Mouse (Mus musculus) mature B cell (primary cell): ENCODE data around the gene Pnpla6.

Experiments
- in situ Hi-C: fragments of 300-500 bp; cut with MboI; formaldehyde crosslinking; loops from 2 replicates; pipeline ENCODE4 v1.14.3; 2019

Gene Pnpla6

DNA sequence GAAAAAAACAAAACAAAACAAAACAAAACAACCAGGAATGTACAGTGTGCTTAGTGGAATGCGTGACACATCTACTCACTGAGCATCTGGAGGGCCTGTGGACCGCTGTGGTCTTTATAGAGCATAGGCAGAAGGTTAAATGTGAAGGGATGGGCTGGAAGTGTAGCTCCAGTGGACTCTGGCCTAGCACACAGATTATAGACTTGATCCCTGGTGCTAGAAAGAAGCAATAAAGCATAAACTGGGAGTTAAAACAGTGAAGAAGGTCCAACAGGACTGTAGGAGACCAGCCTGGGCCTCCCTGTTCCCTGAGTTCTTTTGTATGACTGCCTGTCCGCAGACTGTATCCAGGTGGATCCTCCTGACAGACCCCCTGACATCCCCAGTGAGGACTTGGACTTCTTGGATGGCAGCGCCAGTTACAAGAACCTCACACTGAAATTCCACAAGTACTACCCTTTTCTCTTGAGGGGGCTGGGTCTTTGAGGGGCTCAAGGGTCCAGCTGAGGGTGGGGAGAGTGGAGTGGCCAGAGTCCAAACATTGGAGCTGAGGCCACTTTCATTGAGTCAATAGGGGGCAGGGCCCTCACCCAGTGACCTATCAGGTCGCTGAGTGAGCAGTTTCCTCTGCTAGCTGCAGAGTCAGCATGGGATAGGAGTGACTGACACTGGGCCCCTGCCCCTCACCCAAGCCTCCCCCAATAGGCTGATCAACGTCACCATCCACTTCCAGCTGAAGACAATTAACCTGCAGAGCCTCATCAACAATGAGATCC lies 7.0 kb upstream of the Pnpla6 start:
- in situ Hi-C loops = no loop called here

DNA sequence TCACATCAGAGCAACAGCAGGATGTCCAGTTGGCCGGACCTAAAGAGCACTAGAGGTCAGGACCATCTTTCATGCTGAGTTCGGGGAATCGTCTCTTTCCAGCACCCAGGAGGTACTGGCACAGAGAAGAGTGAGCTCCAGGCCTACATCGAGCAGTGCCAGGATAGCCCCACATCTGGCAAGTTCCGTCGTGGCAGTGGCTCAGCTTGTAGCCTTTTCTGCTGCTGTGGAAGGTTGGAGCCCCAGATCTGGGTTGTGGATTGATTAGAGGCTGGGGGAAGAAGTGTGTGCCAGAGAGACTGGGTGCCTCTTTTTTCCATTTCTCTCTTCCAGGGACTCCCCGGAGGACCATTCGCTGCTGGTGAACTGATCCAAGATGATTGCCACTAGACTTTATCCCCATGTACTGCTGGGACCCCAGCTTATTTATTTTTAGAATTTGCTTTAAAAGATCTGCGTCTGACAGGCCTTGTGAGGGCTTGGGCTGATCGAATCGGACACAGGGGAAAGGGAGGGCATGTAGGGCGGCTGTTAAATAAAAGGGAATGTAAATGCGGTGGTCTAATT lies 420 bp upstream of the Pnpla6 start:
- in situ Hi-C loops = no loop called here

DNA sequence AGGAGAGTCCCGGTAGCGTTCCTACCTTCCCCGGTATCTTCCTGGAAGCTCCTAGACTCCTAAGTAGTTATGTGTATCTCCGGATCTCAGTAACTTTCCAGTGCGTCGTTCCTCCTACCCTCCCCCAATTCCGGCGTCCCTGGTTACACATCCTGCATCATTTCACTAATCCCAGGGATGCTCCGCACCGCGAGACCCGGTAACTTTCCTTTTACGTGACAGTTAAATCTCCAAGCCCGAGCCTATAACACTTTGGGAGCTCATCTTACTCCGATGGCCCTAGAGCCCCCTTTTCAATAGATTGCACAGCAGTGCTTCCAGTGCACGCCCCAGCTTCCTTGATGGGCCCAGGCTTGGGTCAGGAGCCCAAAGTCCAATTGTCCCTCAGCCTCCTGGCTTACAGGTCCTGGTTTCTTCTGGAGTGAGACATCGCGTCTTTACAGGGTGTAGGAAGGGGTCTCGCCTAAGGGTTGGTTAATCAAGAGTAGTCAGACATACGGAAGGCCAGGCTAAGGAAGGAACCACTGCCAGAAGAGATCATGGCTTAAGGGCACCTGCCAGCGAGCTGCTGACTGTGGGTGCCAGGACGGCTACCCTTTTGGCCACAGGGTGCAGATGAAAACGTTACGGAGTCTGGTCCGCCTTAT lies 710 bp downstream of the Pnpla6 start:
- in situ Hi-C loops = no loop called here

DNA sequence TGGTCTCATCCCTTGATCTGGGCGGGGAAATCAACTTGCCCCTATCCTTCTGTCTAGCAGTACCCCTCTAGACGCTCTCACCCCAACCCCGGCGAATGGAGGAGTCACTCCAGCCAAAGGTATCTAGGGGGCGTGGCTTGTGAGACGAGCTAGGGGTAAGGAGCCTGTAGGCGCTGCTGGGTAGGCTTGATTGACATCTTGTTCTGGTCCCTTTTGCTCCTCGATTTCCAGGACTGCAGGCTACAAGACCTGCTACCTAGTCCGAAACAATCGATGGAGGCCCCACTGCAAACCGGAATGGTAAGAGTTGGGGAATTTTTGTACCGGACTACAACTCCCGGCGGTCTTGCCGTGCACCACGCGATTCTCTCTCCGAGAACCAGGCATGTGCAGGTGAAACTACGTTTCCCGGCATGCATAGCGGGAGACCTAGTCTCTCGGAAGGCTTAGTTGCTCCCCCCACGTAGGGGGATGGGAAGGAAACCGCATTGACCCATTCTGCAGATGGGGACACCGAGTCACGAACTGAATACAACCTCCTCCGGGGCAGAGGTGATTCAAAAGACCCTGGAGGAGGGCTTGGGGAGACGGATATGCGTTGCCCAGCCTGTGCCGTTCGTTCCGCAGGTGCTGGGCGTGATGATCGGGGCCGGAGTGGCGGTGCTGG lies 1.4 kb downstream of the Pnpla6 start:
- in situ Hi-C loops = no loop called here

DNA sequence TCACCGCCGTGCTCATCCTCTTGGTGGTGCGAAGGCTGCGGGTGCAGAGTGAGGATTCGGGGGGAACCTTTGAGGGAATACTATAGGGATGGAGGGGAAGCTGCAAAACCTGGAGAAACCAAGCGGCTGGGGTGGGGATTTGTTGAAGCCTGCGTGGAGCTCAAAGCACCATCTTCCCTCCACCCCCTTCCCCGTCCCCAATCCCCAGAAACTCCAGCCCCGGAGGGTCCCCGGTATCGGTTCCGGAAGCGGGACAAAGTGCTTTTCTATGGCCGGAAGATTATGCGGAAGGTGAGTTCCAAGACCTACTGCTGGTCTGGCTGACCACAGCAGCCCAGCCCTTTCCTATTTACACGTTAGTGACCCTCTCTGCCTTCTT lies 1.9 kb downstream of the Pnpla6 start:
- in situ Hi-C loops = no loop called here

DNA sequence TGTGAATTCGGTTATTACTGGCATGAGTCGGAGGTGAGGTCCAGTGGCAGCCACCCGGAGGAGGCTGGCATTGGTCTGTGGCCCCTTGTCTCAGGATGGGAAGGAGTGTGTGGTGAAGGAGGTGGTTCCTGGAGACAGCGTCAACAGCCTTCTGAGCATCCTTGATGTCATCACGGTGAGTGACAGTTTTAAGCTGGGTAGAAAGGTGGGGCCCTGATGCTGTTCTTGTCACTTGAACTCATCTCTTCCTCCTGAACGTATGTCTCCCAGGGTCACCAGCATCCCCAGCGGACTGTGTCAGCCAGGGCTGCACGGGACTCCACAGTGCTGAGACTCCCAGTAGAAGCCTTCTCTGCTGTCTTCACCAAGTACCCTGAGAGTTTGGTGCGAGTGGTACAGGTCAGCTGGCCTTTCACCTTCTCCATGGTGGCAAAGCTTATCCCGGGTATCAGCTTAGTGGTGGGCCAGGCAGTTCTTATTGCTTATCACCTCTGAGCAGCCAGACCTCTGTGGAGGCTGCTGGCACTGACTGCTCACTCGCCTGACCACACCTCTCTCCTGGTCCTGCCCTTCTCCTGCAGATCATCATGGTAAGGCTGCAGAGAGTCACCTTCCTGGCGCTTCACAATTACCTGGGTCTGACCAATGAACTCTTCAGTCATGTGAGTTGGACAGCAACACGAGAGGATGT lies 7.0 kb downstream of the Pnpla6 start:
- in situ Hi-C loops = no loop called here

DNA sequence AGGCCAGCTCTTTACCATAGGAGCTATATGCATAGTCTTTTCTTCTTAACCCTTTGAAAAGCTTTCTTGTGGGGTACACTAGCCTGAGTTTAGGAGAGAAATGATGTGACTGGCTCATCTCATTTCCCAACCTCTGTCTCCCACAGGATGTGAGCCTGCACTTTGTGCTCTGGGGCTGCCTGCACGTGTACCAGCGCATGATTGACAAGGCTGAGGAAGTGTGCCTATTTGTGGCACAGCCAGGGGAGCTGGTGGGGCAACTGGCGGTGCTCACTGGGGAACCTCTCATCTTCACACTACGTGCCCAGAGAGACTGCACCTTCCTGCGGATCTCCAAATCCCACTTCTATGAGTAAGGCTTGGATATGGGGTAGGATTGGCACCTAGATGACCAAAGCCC lies 15.6 kb downstream of the Pnpla6 start:
- in situ Hi-C loops = no loop called here

DNA sequence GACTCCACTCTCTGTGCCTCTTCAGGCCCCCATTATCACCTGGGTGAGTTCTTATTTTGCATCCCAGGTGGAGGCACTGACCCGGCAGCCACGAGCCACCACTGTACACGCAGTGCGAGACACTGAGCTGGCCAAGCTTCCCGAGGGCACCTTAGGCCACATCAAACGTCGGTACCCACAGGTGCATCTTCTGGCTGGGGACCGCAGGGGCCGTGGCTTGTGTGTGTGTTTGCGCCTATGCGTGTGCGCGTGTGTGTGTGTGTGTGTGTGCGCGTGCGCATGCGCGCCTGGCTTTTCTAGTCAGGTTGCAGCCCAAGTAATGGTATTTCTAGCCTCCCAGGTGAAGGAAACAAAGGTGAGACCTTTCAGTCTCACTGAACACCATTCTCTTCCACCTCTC lies 16.8 kb downstream of the Pnpla6 start:
- in situ Hi-C loops = no loop called here

DNA sequence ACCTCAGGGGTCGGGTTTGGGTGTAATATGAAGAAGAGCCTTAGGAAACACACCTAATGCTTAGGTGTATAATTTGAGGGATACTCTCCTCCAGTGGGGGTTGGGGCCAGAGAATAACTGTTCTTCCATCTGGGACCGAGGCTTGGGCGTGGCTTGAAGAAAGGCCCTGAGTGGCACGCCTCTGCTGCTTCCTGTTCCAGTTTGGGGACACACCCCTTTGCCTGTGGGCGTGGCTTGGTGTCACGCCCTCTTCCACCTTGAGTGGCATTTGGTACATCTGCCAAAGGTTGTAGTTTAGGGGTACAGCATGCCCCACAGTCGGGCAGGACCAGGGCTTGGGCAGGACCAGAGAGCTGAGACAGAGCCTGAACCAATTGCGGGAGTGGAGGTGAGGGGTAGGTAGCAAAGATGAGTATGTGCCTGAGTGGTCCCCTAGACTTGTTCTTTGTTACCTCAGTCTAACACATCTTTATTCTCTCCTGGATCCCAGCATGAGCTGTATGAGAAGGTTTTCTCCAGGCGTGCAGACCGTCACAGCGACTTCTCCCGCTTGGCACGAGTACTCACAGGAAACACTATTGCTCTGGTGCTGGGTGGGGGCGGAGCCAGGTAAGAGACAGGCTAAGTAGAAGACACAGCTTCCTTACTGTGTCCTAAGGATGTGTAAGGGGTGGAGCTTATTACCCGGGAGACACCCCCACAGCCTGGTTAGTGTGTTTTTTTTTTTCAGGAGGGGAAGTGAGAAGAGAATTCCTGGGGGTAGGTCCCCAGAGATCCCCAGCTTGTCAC lies 21.1 kb downstream of the Pnpla6 start:
- in situ Hi-C loops = no loop called here

DNA sequence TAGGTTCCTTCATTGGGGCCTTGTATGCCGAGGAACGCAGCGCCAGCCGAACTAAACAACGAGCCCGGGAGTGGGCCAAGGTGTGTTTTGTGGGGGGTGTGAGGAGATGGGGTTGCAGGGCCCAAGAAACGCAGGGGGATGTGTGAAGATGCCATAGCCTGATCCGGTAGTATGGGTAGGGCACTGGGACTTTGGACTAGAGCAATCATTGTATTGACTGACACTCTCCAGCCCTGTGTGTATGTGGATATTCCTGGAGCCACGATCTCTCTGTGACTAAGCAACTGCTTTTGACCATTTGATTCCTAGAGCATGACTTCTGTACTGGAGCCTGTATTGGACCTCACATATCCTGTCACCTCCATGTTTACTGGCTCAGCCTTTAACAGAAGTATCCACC lies 21.8 kb downstream of the Pnpla6 start:
- in situ Hi-C loops = no loop called here

DNA sequence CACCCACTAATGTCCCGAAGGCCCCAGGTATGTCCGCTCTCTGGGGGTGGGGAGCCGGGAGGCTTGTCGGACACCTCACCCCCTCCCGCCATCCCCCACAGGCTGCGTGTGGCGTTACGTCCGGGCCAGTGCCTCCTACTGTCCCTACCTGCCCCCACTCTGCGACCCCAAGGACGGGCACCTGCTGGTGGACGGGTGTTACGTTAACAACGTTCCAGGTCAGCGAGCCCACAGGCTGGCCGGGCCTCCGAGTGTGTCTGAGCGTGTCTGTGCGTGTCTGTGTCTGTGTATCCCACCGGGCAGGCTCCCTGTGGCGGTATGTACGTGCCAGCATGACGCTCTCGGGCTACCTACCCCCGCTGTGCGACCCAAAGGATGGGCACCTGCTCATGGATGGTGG lies 22.5 kb downstream of the Pnpla6 start:
- in situ Hi-C loops = no loop called here

DNA sequence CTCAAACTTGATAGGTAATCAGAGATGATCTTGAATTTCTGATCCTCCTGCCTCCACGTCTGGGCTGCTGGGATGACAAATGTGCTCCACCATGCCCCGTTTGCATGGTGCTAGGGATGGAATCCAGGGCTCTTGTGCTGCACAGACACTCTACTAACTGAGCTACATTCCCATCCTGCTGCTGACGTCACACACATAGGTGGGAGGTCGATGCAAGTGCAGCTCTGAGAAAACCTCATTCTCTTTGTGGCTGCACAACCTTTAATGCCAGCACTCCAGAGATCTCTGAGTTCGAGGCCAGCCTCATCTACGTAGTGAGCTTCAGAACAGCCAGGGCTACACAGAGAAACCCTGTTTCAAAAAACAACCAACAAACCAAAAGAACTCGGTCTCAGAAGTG lies 24.0 kb downstream of the Pnpla6 start:
- in situ Hi-C loops = no loop called here

DNA sequence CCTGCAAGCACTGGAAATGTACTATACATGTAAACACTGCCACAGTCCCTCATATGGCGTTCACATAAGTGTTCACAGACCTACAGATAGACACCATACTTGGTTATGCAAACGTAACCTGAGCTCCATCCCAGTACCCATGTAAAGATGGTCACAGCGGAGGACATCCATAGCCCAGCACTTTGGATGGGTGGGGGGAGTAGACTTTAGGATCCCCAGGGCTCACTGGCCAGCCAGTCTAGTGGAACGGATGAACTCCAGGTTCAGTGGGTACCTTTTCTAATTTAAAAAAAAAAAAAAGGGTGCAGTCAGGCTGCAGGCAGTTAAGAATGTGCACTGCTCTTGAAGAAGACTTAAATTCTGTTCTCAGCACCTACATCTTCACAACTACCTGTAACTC lies 24.9 kb downstream of the Pnpla6 start:
- in situ Hi-C loops = no loop called here

DNA sequence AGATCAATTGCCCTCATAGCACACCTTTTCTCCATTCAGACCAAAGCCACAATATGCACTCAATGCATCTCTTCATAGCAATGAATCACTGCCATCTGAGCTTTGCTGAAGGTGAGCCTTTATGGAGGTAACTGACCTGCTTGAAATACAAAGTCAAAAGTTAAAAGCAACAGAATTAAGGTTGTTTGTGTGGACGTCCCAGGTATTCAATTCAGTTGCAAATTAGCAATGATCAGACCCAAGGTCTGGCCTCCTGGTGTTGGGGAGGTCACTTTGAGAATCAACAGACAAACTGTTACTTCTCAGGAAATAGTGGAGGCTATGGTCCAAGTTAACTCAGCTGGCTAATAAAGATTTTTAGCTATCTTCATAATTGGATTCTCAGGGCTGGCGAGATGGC lies 31.3 kb downstream of the Pnpla6 start:
- in situ Hi-C loops = no loop called here

DNA sequence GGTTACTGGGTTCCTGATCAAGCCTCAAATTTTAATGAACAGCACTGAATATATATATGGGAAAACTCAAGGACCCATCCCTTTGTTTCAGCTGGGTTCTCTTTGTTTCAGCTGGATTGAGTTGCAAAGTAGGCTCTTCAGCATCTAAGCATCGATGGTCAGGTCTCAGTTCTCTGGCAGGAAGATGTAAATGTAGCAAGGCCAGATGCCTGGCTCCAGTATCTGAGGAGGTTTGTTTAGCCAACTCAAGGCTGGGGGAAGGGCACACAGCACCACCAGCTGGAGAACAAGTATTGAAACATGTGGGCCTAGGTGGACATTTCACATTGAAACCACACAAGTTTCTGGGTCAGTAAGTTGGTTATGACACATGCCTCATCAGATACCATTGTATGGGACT lies 37.1 kb downstream of the Pnpla6 start:
- in situ Hi-C loops = loop anchor here (25.0 kb wide), 1 partner anchor 410 kb away; the partner anchor contains the start of gene Cd209c

DNA sequence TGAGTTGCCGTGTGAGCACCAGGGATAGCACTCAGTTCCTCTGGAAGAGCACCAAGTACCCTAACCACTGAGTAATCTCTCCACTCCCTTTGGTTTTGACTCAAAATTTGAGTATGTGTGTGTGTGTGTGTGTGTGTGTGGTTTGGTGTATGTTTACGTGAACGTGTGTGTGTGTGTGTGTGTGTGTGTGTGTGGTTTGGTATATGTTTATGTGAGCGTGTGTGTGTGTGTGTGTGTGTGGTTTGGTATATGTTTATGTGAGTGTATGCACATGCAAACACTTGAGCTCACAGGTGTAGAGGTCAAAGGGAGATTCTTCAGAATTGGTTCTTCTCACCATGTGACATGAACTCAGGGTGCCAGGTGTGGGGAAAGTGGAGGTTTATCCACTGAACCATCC lies 40.9 kb downstream of the Pnpla6 start:
- in situ Hi-C loops = loop anchor here (25.0 kb wide), 1 partner anchor 406 kb away; the partner anchor contains the start of gene Cd209c

DNA sequence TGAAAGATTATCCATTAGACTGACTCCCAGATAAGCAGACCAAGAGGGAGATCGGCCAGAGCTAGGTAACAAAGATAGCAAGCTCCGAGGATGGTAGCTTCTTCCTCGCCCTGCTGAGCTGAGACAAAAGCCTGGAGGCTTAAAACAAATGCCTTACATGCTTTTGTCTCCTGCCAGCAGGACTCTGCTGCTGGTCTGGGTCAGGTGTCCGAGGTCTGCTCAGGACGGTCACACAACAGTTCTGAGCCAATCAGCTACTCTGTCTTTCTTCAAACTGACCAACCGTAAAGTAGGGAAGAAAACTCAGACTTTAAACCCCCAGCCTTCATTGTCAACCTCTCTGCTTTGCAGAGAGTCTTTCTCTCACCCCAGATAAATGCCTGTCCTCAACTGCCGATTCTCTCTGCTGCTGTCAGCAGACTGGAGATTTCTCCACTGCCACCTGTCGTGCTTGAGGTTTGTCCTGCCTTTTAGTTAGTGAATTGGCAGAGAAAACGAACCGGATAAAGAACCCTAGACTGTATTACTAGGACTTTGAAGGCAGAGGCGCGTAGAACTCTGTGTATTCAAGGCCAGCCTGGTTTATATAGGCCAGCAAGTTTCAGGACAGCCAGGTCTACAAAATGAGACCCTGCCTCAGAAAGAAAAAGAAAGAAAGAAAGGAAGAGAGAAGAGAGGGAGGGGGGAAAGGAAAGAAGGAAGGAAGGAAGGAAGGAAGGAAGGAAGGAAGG lies 52.6 kb downstream of the Pnpla6 start, which contains the start of gene C330021F23Rik:
TSS of gene C330021F23Rik (plus strand) at position 350 of the 731 bp plus-strand sequence.
- in situ Hi-C loops = loop anchor here (25.0 kb wide), 1 partner anchor 394 kb away; the partner anchor contains the start of gene Cd209c

DNA sequence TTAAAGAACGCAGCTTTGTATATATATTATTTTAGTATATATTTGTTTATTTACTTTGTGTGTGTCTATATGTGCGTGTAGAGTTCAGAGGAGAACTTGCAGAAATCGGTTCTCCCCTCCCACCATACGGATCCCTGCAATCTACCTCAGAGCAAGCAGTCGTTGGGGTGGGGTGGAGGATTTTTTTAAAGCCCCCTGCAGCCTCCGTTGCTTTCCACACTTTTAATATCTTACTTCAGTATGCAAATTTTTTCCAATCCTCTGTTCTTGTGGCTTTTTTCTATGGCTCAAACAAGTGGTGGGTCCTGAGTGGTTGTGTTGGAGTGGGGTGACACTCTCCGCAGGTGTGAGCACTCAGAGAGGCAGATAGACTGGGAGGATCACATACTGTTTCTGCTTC lies 53.2 kb downstream of the Pnpla6 start:
- in situ Hi-C loops = loop anchor here (25.0 kb wide), 1 partner anchor 394 kb away; the partner anchor contains the start of gene Cd209c

DNA sequence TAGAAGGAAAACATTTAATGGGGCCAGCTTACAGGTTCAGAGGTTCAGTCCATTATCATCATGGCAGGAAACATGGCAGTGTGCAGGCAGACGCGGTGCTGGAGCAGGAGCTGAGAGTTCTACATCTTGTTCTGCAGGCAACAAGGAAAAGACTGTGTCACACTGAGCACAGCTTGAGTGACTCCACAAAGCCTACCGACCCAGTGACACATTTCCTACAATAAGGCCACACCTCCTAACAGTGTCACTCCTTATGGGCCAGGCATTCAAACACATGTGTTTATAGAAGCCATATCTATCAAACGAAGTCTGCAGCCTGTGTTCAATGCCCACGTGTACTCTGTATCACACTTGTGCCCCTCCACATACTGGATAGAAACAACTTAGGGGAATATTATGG lies 54.6 kb downstream of the Pnpla6 start:
- in situ Hi-C loops = loop anchor here (25.0 kb wide), 1 partner anchor 393 kb away; the partner anchor contains the start of gene Cd209c

DNA sequence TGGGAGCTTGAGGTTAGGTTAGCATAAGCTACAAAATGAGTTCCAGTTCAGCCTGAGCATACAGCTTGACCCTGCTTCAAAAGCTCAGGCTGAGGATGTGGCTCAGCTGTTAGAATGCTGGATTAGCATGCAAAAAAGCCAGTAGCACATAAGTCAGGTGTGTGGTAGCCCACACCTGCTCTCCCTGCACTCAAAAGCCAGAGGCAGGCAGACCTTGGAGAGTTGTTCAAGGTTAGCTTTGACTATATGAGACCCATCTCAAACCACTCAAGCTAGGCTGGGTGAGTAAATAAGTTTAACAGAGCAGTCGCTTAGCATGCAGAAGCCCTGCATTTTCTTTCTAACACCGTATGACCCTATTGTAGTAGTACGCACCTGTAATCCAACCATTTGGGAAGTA lies 59.4 kb downstream of the Pnpla6 start:
- in situ Hi-C loops = loop anchor here (25.0 kb wide), 1 partner anchor 388 kb away; the partner anchor contains the start of gene Cd209c
